Mouse (Mus musculus) adipocyte (in vitro differentiated cells): ENCODE data around the gene Pym1.
A peak's percentile ranks its signal among the peaks of the same experiment; 100 is the strongest.
"Not testable (repeated sequence)": the region's sequence is repeated elsewhere in the genome, so short reads cannot be mapped to it uniquely, and the experiment has no call there.

Source experiments
- DNase-seq: peaks from one replicate; pipeline ENCODE4 v3.0.0-alpha.2; 2016; ENCODE audit warnings: low spot score

Pym1 gene

GRCm38 (mm10) chr10:128747646-128748251 lies at the start of gene Pym1:
Gene Pym1 (plus strand): TSS chr10:128747889.
- DNase-seq = peak; percentile 93

- DNase-seq = no peak
Measured at GRCm38 (mm10) chr10:128699006-128699405, 48.7 kb upstream of the Pym1 start.

GRCm38 (mm10) chr10:128699611-128700010 lies 48.1 kb upstream of the Pym1 start:
- no peak for DNase-seq

- DNase-seq = no peak
Measured at GRCm38 (mm10) chr10:128700712-128701111, 47.0 kb upstream of the Pym1 start.

- no peak for DNase-seq
Measured at GRCm38 (mm10) chr10:128702328-128703007, 45.2 kb upstream of the Pym1 start.

GRCm38 (mm10) chr10:128703895-128704294 lies 43.8 kb upstream of the Pym1 start, which contains the start of gene Pmel:
Gene Pmel (plus strand): TSS chr10:128704195.
- DNase-seq = no peak

GRCm38 (mm10) chr10:128704491-128705316 lies 43.0 kb upstream of the Pym1 start, which contains the start of gene Cdk2:
Gene Cdk2 (minus strand): TSS chr10:128705031.
- peak; percentile 90 for DNase-seq

GRCm38 (mm10) chr10:128705317-128705693 lies 42.4 kb upstream of the Pym1 start:
- DNase-seq = no peak

GRCm38 (mm10) chr10:128711318-128711717 lies 36.4 kb upstream of the Pym1 start:
- DNase-seq = not testable (repeated sequence)

- DNase-seq = no peak
Measured at GRCm38 (mm10) chr10:128715559-128716537, 31.8 kb upstream of the Pym1 start.

- not testable (repeated sequence) for DNase-seq
Measured at GRCm38 (mm10) chr10:128725466-128725865, 22.2 kb upstream of the Pym1 start.

GRCm38 (mm10) chr10:128728059-128728458 lies 19.6 kb upstream of the Pym1 start:
- no peak for DNase-seq

GRCm38 (mm10) chr10:128731002-128731433 lies 16.7 kb upstream of the Pym1 start:
- DNase-seq = peak; percentile 68

GRCm38 (mm10) chr10:128731992-128732391 lies 15.7 kb upstream of the Pym1 start:
- no peak for DNase-seq

GRCm38 (mm10) chr10:128737435-128737834 lies 10.3 kb upstream of the Pym1 start:
- DNase-seq = no peak

GRCm38 (mm10) chr10:128740296-128740695 lies 7.4 kb upstream of the Pym1 start:
- DNase-seq = no peak

- no peak for DNase-seq
Measured at GRCm38 (mm10) chr10:128742616-128743015, 5.1 kb upstream of the Pym1 start.

- DNase-seq = no peak
Measured at GRCm38 (mm10) chr10:128743235-128743634, 4.5 kb upstream of the Pym1 start.

GRCm38 (mm10) chr10:128743791-128744191 lies 3.9 kb upstream of the Pym1 start:
- DNase-seq = no peak

- DNase-seq = no peak
Measured at GRCm38 (mm10) chr10:128744211-128744610, 3.5 kb upstream of the Pym1 start.
